Mouse (Mus musculus): ENCODE results near the gene Creb5. TPM values are rescaled to one million over a fixed set of nuclear protein-coding genes. Genes with fewer than 3 reads are reported as not detected.

Creb5 gene
- polyA plus RNA-seq, 1 experiment from 2014 or later: 0.28 TPM

- Histone ChIP-seq H3K9ac (no peak overlapping the region), H3K4me1 (replicated peaks) (no peaks in the 10 kb centered on the region), H3K4me2 (no peak overlapping the region), H3K4me3 (replicated peaks) (no peak overlapping the region), H3K27ac (no peak overlapping the region), H3K27me3 (no peaks in the 10 kb centered on the region), H3K36me3 (no peaks in the 10 kb centered on the region), H3K9me3 (replicated peaks) (no peaks in the 10 kb centered on the region)
- ATAC-seq (ENCODE audit: low read depth): no peak
- WGBS (ENCODE audit: insufficient replicate concordance): 60% methylated on average over 12 of the region's 12 CpGs
- DNase-seq: no peak
Observed at GRCm38 (mm10) chr6:53654361-53654824, 367.3 kb downstream of the Creb5 start.

GRCm38 (mm10) chr6:53656466-53656865 lies 369.4 kb downstream of the Creb5 start:
- no peak for ATAC-seq (ENCODE audit: low read depth)
- Histone ChIP-seq H3K4me1 (replicated peaks) (no peaks in the 10 kb centered on the region), H3K4me3 (replicated peaks) (no peak overlapping the region), H3K9ac (no peak overlapping the region), H3K36me3 (no peaks in the 10 kb centered on the region), H3K27ac (no peak overlapping the region), H3K4me2 (no peak overlapping the region), H3K27me3 (no peaks in the 10 kb centered on the region), H3K9me3 (replicated peaks) (no peaks in the 10 kb centered on the region)
- DNase-seq: no peak
- 81% methylated on average over 3 of the region's 3 CpGs for WGBS (ENCODE audit: insufficient replicate concordance)

GRCm38 (mm10) chr6:53657483-53657882 lies 370.4 kb downstream of the Creb5 start:
- H3K36me3 ChIP-seq: no peaks in the 10 kb centered on the region
- no peak overlapping the region for H3K4me3 ChIP-seq (replicated peaks)
- H3K9me3 ChIP-seq (replicated peaks): no peaks in the 10 kb centered on the region
- H3K9ac ChIP-seq: no peak overlapping the region
- no peaks in the 10 kb centered on the region for H3K4me1 ChIP-seq (replicated peaks)
- WGBS (ENCODE audit: insufficient replicate concordance): 58% methylated on average over 4 of the region's 4 CpGs
- no peak overlapping the region for H3K27ac ChIP-seq
- H3K4me2 ChIP-seq: no peak overlapping the region
- no peak for ATAC-seq (ENCODE audit: low read depth)
- H3K27me3 ChIP-seq: no peaks in the 10 kb centered on the region
- DNase-seq: no peak

GRCm38 (mm10) chr6:53662858-53663833 lies 376.1 kb downstream of the Creb5 start:
- Histone ChIP-seq H3K27ac (no peak overlapping the region), H3K4me3 (replicated peaks) (no peak overlapping the region), H3K9ac (no peak overlapping the region), H3K4me2 (no peak overlapping the region), H3K4me1 (replicated peaks) (no peaks in the 10 kb centered on the region), H3K27me3 (no peaks in the 10 kb centered on the region), H3K9me3 (replicated peaks) (no peaks in the 10 kb centered on the region), H3K36me3 (no peaks in the 10 kb centered on the region)
- 68% methylated on average over 11 of the region's 11 CpGs for WGBS (ENCODE audit: insufficient replicate concordance)
- no peak for ATAC-seq (ENCODE audit: low read depth)
- no peak for DNase-seq

- Histone ChIP-seq H3K36me3 (no peaks in the 10 kb centered on the region), H3K4me2 (no peak overlapping the region), H3K27me3 (no peaks in the 10 kb centered on the region), H3K9me3 (replicated peaks) (no peaks in the 10 kb centered on the region), H3K27ac (no peak overlapping the region), H3K9ac (no peak overlapping the region), H3K4me3 (replicated peaks) (no peak overlapping the region), H3K4me1 (replicated peaks) (no peaks in the 10 kb centered on the region)
- WGBS (ENCODE audit: insufficient replicate concordance): 44% methylated on average over 1 of the region's 1 CpGs
- ATAC-seq (ENCODE audit: low read depth) (no peak), DNase-seq (no peak)
Observed at GRCm38 (mm10) chr6:53664759-53665158, 377.7 kb downstream of the Creb5 start.

- no peak for ATAC-seq (ENCODE audit: low read depth)
- WGBS (ENCODE audit: insufficient replicate concordance): 61% methylated on average over 5 of the region's 5 CpGs
- Histone ChIP-seq H3K27me3 (no peaks in the 10 kb centered on the region), H3K9me3 (replicated peaks) (no peaks in the 10 kb centered on the region), H3K4me1 (replicated peaks) (no peaks in the 10 kb centered on the region), H3K4me2 (no peak overlapping the region), H3K9ac (no peak overlapping the region), H3K36me3 (no peaks in the 10 kb centered on the region), H3K4me3 (replicated peaks) (no peak overlapping the region), H3K27ac (no peak overlapping the region)
- DNase-seq: no peak
Observed at GRCm38 (mm10) chr6:53666503-53666902, 379.4 kb downstream of the Creb5 start.

- WGBS (ENCODE audit: insufficient replicate concordance): 69% methylated on average over 1 of the region's 1 CpGs
- DNase-seq: no peak
- no peaks in the 10 kb centered on the region for H3K27me3 ChIP-seq
- no peaks in the 10 kb centered on the region for H3K9me3 ChIP-seq (replicated peaks)
- no peaks in the 10 kb centered on the region for H3K4me1 ChIP-seq (replicated peaks)
- no peak overlapping the region for H3K4me3 ChIP-seq (replicated peaks)
- H3K9ac ChIP-seq: no peak overlapping the region
- ATAC-seq (ENCODE audit: low read depth): no peak
- no peaks in the 10 kb centered on the region for H3K36me3 ChIP-seq
- no peak overlapping the region for H3K4me2 ChIP-seq
- H3K27ac ChIP-seq: no peak overlapping the region
Observed at GRCm38 (mm10) chr6:53678307-53678706, 391.2 kb downstream of the Creb5 start.

- DNase-seq: no peak
- Histone ChIP-seq H3K27ac (no peak overlapping the region), H3K9ac (no peak overlapping the region), H3K4me3 (replicated peaks) (no peak overlapping the region), H3K4me2 (no peak overlapping the region), H3K27me3 (no peaks in the 10 kb centered on the region), H3K9me3 (replicated peaks) (no peaks in the 10 kb centered on the region), H3K4me1 (replicated peaks) (no peaks in the 10 kb centered on the region), H3K36me3 (no peaks in the 10 kb centered on the region)
- 65% methylated on average over 8 of the region's 8 CpGs for WGBS (ENCODE audit: insufficient replicate concordance)
- no peak for ATAC-seq (ENCODE audit: low read depth)
Observed at GRCm38 (mm10) chr6:53680046-53680445, 393.0 kb downstream of the Creb5 start.

- Histone ChIP-seq H3K27ac (no peak overlapping the region), H3K4me1 (replicated peaks) (no peaks in the 10 kb centered on the region), H3K27me3 (no peaks in the 10 kb centered on the region), H3K4me2 (no peak overlapping the region), H3K36me3 (no peaks in the 10 kb centered on the region), H3K4me3 (replicated peaks) (no peak overlapping the region), H3K9ac (no peak overlapping the region), H3K9me3 (replicated peaks) (no peaks in the 10 kb centered on the region)
- ATAC-seq (ENCODE audit: low read depth) (no peak), DNase-seq (no peak)
- 41% methylated on average over 2 of the region's 2 CpGs for WGBS (ENCODE audit: insufficient replicate concordance)
Observed at GRCm38 (mm10) chr6:53684416-53684815, 397.3 kb downstream of the Creb5 start.

GRCm38 (mm10) chr6:53685323-53685722 lies 398.3 kb downstream of the Creb5 start:
- Histone ChIP-seq H3K36me3 (no peaks in the 10 kb centered on the region), H3K27ac (no peak overlapping the region), H3K9me3 (replicated peaks) (no peaks in the 10 kb centered on the region), H3K4me1 (replicated peaks) (no peaks in the 10 kb centered on the region), H3K9ac (no peak overlapping the region), H3K4me3 (replicated peaks) (no peak overlapping the region), H3K27me3 (no peaks in the 10 kb centered on the region), H3K4me2 (no peak overlapping the region)
- ATAC-seq (ENCODE audit: low read depth) (no peak), DNase-seq (no peak)
- 69% methylated on average over 14 of the region's 14 CpGs for WGBS (ENCODE audit: insufficient replicate concordance)

- no peak for ATAC-seq (ENCODE audit: low read depth)
- H3K9ac ChIP-seq: no peak overlapping the region
- H3K27ac ChIP-seq: no peak overlapping the region
- no peaks in the 10 kb centered on the region for H3K9me3 ChIP-seq (replicated peaks)
- 62% methylated on average over 7 of the region's 7 CpGs for WGBS (ENCODE audit: insufficient replicate concordance)
- H3K4me1 ChIP-seq (replicated peaks): no peaks in the 10 kb centered on the region
- H3K27me3 ChIP-seq: no peaks in the 10 kb centered on the region
- no peak overlapping the region for H3K4me3 ChIP-seq (replicated peaks)
- no peaks in the 10 kb centered on the region for H3K36me3 ChIP-seq
- DNase-seq: no peak
- H3K4me2 ChIP-seq: no peak overlapping the region
Observed at GRCm38 (mm10) chr6:53688762-53689477, 401.9 kb downstream of the Creb5 start.

Measured in liver, embryonic 13.5 days (tissue).